Mouse (Mus musculus) bone marrow, adult 2 months (tissue): ENCODE results near the gene Ano2.

Source experiments
- CTCF ChIP-seq: fragments of 200-500 bp; IDR thresholded peaks from 2 replicates; pipeline ENCODE4 v1.5.1; 2011; ENCODE audit warnings: low read length, control low read depth; ENCODE audit not compliant: control insufficient read depth, insufficient read depth
- POLR2A ChIP-seq: fragments of 200-500 bp; IDR thresholded peaks from 2 replicates; pipeline ENCODE4 v1.6.1; 2011; ENCODE audit warnings: low read depth, mild to moderate bottlenecking, control low read depth, low read length, borderline replicate concordance; ENCODE audit not compliant: control insufficient read depth

- no peak for TF ChIP-seq CTCF
- no peak for TF ChIP-seq POLR2A
Observed at GRCm38 (mm10) chr6:126086321-126086950, 396.2 kb downstream of the Ano2 start.
